Mouse (Mus musculus) embryonic stem cell, embryonic (primary cell): ENCODE measurements at regions not wholly inside any gene's neighbourhood (a gene's known extent, or its start where the extent isn't known, plus 50 kb on each side); places are given as distances from the start of the nearest gene placed in this dataset.

ENCODE experiments used
- CTCF ChIA-PET, 4 experiments: fragments of 300-600 bp in 2 of 4; fragments of 350-600 bp in 2 of 4; sonication (Branson Sonifier 250); formaldehyde crosslinking; loops; one replicate each; lab custom pipeline; 2022; ENCODE audit warnings: inconsistent platforms in 2 of 4; lab: Charles Lee
- POLR2A ChIA-PET, 4 experiments: fragments of 300-600 bp in 2 of 4; fragments of 350-600 bp in 2 of 4; sonication (Branson Sonifier 250); formaldehyde crosslinking; loops; one replicate each; lab custom pipeline; 2022; ENCODE audit warnings: antibody characterized with exemption in 4 of 4, inconsistent platforms in 1 of 4; lab: Charles Lee

DNA sequence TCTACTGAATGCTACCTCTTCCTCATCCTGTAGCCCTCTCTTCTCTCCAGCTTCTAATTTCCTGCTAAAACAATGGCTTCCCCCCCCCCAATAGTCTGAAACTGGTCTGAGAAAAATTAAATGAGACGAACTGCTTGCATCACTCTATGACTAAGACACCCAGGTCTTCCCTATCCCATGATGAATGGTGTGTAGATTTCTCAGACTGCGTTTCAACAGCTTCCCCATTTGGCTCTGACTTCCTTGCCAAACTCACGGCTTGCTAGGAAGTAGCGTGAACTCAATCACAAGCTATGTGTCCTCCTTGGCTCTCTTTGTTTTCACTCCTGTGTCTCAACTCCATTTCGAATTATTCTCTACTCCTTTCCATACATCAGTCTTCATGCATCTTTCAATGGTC, 126.4 kb upstream of the Rmdn2 start:
- ChIA-PET POLR2A (no interaction called here), CTCF (no interaction called here)

DNA sequence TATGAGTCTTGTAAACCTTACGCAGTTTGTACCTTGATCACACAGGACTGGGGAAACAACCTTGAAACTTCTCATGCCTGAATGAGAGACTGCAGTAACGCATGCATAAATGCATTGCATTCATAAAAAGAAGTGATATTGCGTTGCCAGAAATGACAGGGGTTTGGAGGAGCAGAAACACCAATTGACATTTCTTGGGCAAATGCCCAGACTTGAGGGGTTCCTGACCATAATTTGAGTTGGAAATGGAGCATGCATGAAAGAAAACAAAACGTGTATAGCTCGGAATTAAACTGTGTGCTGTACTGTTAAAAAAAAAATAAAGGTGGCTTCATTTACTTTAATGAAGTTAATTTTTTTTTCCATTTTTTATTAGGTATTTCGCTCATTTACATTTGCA, 122.4 kb upstream of the Rmdn2 start:
- ChIA-PET POLR2A (no interaction called here), CTCF (interaction anchor here in 1 of 4 experiments (0.6 kb wide), 1 partner anchor 1550 kb away, joined by 3 read pairs; no protein-coding TSS in a partner anchor)

GRCm38 (mm10) chr17:79497629-79498028, 114.0 kb upstream of the Rmdn2 start:
- CTCF ChIA-PET = no interaction called here

DNA sequence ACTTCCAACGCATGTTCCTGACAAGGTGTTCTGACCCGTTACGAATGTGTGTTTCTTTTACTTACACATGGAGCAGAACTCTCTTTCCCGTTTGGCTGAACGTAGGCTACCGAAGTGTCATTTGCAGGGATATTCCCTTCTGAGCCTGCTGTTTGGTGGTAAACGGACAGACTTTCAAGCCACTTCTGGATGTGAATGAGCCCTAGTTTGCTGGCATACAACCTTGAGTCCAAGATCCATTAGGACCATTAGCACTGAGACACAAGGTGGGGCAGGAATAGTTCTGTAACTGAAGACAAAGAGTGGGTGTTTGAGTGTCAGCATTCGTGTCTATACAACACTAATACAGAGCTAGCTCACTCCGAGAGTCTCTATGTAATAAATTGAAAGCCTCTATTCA, 113.3 kb upstream of the Rmdn2 start:
- POLR2A ChIA-PET = no interaction called here

More at GRCm38 (mm10) chr17:79497629-79498028, 114.0 kb upstream of the Rmdn2 start:
- POLR2A ChIA-PET = interaction anchor here in 1 of 4 experiments (0.6 kb wide), 1 partner anchor 144 kb away, joined by 3 read pairs; no protein-coding TSS in a partner anchor

GRCm38 (mm10) chr17:79501031-79501474, 110.6 kb upstream of the Rmdn2 start:
- ChIA-PET CTCF (no interaction called here), POLR2A (no interaction called here)

More for the DNA sequence above, 113.3 kb upstream of the Rmdn2 start:
- CTCF ChIA-PET = no interaction called here

DNA sequence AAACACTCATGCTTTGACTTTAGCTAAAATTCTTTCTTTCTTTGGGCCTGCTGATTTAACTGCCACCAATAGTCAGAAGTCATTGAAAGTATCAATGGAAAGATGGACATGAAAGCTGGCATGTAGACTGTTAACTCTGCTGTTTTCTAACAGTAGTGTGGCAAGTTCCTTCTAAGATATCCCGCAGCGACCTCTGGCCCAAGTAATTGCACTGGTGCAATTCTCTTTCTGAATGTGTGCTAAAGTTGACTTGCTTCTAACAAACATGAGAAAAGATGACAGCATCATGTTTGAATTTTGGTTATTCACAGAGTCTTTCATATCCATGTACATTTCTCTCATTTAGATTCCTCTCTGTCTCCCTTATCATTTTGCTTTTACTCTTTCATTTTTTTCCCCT, 109.7 kb upstream of the Rmdn2 start:
- ChIA-PET CTCF (no interaction called here), POLR2A (no interaction called here)

DNA sequence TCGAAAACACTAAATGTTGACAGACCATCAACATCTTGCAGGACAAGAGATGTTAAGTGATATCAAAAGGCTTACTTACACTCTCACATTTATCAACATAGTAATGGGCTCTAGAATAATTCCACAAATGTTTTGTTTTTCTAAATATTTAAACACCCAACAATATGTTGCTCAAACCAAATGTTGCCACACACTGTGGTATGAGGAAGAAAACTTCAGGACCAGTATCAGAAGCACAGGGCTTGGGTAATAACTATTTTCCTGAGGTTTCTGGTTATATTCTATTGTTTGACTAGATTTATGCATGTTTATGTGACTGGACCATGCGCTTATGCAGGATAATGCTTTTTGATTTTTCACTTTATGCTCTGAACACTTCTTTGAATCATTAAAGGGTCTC, 108.6 kb upstream of the Rmdn2 start:
- CTCF ChIA-PET = no interaction called here
- POLR2A ChIA-PET = no interaction called here

DNA sequence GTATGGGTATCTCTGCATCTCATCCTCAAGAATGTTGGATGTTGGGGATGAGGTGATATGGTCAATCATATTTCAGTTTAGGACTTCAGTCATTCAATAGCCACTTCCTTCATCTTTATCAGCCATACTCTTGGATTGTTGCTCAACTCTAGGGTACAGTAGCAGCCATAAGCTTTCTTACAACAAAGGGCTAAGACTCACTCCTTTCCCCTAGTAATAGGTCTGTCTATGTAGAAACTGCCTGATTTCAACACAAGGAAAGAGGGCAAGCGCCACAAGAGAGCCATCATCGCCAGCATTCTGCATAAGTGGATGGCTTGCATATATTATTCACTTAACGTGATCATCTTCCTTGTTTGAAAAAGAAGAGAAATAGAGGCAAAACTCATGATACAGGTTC, 107.5 kb upstream of the Rmdn2 start:
- POLR2A ChIA-PET = no interaction called here
- CTCF ChIA-PET = no interaction called here

GRCm38 (mm10) chr17:79505565-79505964, 106.1 kb upstream of the Rmdn2 start:
- POLR2A ChIA-PET = no interaction called here
- CTCF ChIA-PET = interaction anchor here in 1 of 4 experiments (0.6 kb wide), 1 partner anchor 60 kb away, joined by 3 read pairs; no protein-coding TSS in a partner anchor

DNA sequence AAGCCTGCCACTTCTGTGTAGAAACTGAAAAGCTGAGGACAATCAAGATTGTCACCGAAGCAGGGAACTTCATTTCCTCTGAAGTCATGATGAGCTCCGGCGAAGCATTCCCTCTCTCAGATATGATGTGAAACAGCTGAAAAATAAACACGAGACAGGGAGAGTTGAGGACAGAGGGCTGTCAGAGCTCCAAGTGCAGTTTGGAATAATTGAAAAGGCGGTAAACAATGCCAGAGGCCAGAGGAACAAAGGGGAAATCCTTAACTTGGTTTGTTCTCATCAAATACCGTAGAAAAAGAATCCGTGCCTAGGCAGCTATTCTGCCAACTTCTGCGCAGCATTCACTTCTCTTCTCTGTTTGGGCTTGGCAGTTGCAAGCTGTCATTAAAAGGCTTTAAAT, 102.4 kb upstream of the Rmdn2 start:
- ChIA-PET CTCF (no interaction called here), POLR2A (interaction anchor here in 1 of 4 experiments (0.6 kb wide), 1 partner anchor 90 kb away, joined by 3 read pairs; no protein-coding TSS in a partner anchor)

GRCm38 (mm10) chr17:79509957-79510710, 101.5 kb upstream of the Rmdn2 start:
- POLR2A ChIA-PET = no interaction called here
- CTCF ChIA-PET = no interaction called here

DNA sequence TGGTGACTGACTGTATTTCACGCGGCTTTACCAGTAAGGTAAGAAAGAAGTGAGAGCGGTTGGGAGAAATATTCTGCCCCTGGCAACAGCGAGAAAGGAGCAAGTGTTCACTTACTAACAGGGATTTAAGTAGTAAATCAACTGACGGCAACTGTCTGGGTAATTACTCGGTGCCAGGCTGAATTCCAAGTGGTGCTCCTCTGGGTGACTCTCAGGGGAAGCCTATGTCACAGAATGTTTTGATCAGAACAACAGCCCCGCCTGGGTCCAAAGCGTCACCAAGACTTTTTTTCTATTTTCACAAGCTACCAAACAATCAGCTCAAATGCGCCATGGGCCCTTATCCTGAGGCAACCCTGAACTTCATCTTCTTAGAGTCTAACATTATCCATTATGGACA, 100.4 kb upstream of the Rmdn2 start:
- ChIA-PET CTCF (interaction anchor here in 1 of 4 experiments (0.5 kb wide), 1 partner anchor 1321 kb away, joined by 3 read pairs; no protein-coding TSS in a partner anchor), POLR2A (interaction anchor here in 1 of 4 experiments (0.7 kb wide), 1 partner anchor 874 kb away, joined by 3 read pairs; no protein-coding TSS in a partner anchor)

DNA sequence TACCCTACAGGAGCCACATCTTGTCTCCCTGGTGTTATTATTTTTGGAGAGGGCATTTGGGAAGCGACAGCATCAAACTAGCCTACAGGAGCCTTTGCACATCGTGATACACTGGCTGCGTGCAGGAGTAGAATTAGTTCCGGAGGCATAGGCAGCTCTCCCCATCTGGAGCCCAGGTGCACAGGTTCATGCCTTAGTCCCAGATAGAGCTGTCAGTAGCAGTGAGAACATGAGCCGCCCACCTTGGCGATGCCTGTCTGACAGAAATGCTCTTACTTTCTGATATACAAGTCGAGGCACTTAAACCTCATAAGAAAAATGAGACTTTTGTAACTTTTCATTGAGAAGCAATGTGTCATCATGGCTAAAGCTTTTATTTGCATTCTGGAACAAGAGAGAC, 97.6 kb upstream of the Rmdn2 start:
- POLR2A ChIA-PET = no interaction called here
- CTCF ChIA-PET = no interaction called here

DNA sequence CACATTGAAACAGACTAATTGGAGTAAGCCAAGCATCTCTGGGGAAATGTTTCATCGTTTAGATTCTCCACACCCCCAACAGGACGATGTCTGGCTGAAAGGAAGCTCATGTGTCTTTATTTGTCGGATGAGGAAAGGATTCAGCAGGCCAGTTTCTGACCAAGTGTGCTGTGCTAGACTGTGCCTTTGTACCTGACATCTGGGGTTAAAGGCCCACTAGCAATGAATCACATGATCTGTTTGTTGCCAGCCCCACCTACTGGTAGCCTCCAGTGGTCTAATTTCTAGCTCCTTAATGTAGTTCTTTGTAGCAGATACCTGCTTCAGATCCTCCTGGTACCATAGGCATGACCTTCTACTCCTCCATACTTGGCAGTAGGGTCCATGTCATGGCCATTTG, 93.5 kb upstream of the Rmdn2 start:
- CTCF ChIA-PET = interaction anchor here in 2 of 4 experiments (0.6 to 1.0 kb wide), 3 partner anchors 46 to 795 kb away, joined by 3 read pairs; no protein-coding TSS in a partner anchor
- POLR2A ChIA-PET = interaction anchor here in 1 of 4 experiments (0.7 kb wide), 1 partner anchor 9 kb away, joined by 3 read pairs; no protein-coding TSS in a partner anchor

- ChIA-PET POLR2A (interaction anchor here in 1 of 4 experiments (0.7 kb wide), 1 partner anchor 8 kb away, joined by 3 read pairs; no protein-coding TSS in a partner anchor), CTCF (interaction anchor here in 2 of 4 experiments (0.6 to 1.0 kb wide), 3 partner anchors 45 to 796 kb away, joined by 3 read pairs; no protein-coding TSS in a partner anchor)
These were observed 93.0 kb upstream of the Rmdn2 start for GRCm38 (mm10) chr17:79518696-79519095.

DNA sequence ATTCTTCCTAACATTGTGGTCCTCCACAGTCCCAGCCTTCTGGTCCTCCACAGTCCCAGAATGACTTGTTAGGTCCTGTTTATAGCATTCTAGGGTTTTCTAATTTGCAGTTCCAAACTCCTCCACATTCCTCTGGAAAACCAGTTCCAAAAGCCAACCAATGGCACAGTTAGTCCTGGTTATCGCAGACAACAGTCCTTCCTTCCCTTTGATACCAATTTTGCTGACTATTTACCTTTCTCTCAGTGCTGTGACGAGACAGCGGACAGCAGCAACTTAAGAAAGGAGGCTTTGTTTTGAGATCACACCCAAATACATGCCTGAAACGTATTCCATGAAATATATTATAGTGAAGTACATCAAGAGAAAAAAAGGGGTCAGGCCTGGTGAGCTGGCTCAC, 92.3 kb upstream of the Rmdn2 start:
- ChIA-PET CTCF (no interaction called here), POLR2A (no interaction called here)

DNA sequence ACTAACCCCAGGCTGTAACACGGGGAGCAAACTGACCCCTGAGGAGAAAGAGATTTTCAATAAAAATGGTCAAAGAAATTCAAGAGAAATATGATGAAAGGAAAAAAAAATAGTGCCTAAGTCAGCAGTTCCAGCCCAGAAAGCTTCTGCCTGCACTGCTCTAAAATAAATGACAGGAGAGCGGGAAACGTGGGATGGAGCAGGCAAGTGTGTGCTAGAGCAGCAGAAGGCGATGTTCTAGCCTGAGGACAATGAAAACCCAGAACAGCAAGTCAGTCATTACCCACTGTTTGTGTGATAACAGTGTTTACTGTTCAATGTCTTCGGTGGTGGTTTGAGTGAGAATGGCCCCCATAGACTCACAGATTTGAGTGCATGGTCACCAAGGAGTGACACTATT, 91.4 kb upstream of the Rmdn2 start:
- ChIA-PET POLR2A (interaction anchor here in 1 of 4 experiments (0.6 kb wide), 1 partner anchor 47 kb away, joined by 3 read pairs; no protein-coding TSS in a partner anchor), CTCF (no interaction called here)

DNA sequence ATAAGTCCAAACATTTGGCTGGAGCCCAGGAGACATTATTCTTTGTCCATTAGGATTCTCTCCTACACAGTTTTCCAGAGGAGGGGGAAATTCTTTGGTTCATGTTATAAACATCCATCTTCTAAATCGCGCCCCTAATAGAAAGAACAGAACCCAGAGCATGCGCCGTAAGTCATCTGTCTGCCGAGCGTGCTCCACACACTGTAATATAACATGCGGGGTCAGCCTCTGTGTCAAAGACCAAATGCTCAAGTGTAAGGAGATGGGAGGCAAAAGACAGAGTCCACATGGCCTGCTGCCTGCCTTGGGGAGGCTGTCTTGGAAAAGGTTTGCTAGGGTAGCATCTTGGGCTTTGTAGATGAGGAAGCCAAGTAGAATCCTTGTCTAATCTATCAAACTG, 90.0 kb upstream of the Rmdn2 start:
- ChIA-PET CTCF (no interaction called here), POLR2A (no interaction called here)

- ChIA-PET CTCF (no interaction called here), POLR2A (no interaction called here)
These were observed 88.4 kb upstream of the Rmdn2 start for GRCm38 (mm10) chr17:79523230-79523629.

DNA sequence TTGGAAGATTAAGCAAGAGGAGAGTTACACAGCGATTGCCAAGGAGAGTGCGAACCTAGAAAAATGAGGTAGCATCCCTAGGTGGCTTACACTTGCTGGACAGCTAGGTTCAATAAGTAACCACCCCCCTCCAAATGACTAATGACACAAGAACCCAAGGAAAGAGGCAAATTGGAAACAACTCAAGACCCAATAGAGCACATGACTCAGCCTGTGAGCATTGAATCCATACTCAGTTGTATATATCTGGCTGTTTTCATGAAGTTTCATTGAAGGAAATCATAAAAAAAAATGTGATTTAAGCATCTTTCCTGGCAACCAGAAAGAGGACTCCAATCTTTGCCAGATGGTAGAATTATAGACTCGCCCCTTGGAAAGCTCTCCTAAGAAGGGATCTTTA, 84.3 kb upstream of the Rmdn2 start:
- CTCF ChIA-PET = interaction anchor here in 1 of 4 experiments (0.7 kb wide), 1 partner anchor 271 kb away, joined by 4 read pairs; no protein-coding TSS in a partner anchor
- POLR2A ChIA-PET = interaction anchor here in 3 of 4 experiments (0.6 to 1.1 kb wide), 3 partner anchors 9 to 562 kb away, joined by 3 to 4 read pairs (median 4); no protein-coding TSS in a partner anchor
